Mouse (Mus musculus) MEL (cell line): ENCODE results near the gene 1700012A03Rik. TPM values are rescaled to one million over a fixed set of nuclear protein-coding genes. Genes with fewer than 3 reads are reported as not detected.

ENCODE experiments used
- DNase-seq: peaks from one replicate; pipeline ENCODE4 v3.0.0; 2011; ENCODE audit warnings: low read depth, low spot score
- H3K27ac ChIP-seq: 2 replicates; pipeline ENCODE4 v1.5.1; 2012; ENCODE audit warnings: low read depth, mild to moderate bottlenecking, control low read depth, low read length, moderate library complexity; ENCODE audit not compliant: control insufficient read depth
- H3K27me3 ChIP-seq, 2 experiments: fragments of 150-350 bp in 1 of 2; sonication (generic) in 1 of 2; 2 replicates each; pipeline ENCODE4 v1.6.1; 2012; ENCODE audit warnings: low read length in 2 of 2, mild to moderate bottlenecking in 2 of 2, improper control_type of control experiment in 1 of 2, moderate library complexity in 1 of 2; ENCODE audit not compliant: insufficient read depth in 2 of 2, control insufficient read depth in 1 of 2
- H3K36me3 ChIP-seq, 2 experiments: 2 replicates each; pipeline ENCODE4 v1.6.1; 2012 to 2014; ENCODE audit warnings: low read length in 2 of 2, improper control_type of control experiment in 1 of 2, inconsistent platforms in 1 of 2, mild to moderate bottlenecking in 1 of 2; ENCODE audit not compliant: insufficient read depth in 2 of 2, control insufficient read depth in 1 of 2
- H3K4me1 ChIP-seq, 2 experiments: fragments of 150-350 bp in 1 of 2; sonication (generic) in 1 of 2; 2 replicates each; pipeline ENCODE4 v1.6.1; 2012; ENCODE audit warnings: low read length in 2 of 2, improper control_type of control experiment in 1 of 2, mild to moderate bottlenecking in 1 of 2; ENCODE audit not compliant: insufficient read depth in 2 of 2, control insufficient read depth in 1 of 2
- H3K4me3 ChIP-seq, 2 experiments: fragments of 150-350 bp in 1 of 2; sonication (generic) in 1 of 2; 2 replicates each; pipeline ENCODE4 v1.5.1; 2012; ENCODE audit warnings: low read depth in 2 of 2, low read length in 2 of 2, mild to moderate bottlenecking in 2 of 2, moderate library complexity in 2 of 2, control low read depth in 1 of 2, improper control_type of control experiment in 1 of 2; ENCODE audit not compliant: control insufficient read depth in 1 of 2, insufficient read depth in 1 of 2
- H3K79me2 ChIP-seq: 2 replicates; pipeline ENCODE4 v1.6.1; 2012; ENCODE audit warnings: mild to moderate bottlenecking, low read length, moderate library complexity; ENCODE audit not compliant: control insufficient read depth, poor library complexity, insufficient read depth
- H3K9ac ChIP-seq: 2 replicates; pipeline ENCODE4 v1.6.1; 2012; ENCODE audit warnings: low read depth, mild to moderate bottlenecking, control low read depth, low read length, moderate library complexity; ENCODE audit not compliant: control insufficient read depth, poor library complexity, severe bottlenecking
- H3K9me3 ChIP-seq: fragments of 150-350 bp; sonication (generic); replicated peaks from 2 replicates; pipeline ENCODE4 v1.6.1; 2012; ENCODE audit warnings: mild to moderate bottlenecking, low read length, improper control_type of control experiment, moderate library complexity; ENCODE audit not compliant: insufficient read depth
- BHLHE40 ChIP-seq: IDR thresholded peaks from 2 replicates; pipeline ENCODE4 v1.6.1; 2012; ENCODE audit warnings: low read depth, mild to moderate bottlenecking, inconsistent platforms, low read length, improper control_type of control experiment, borderline replicate concordance
- CHD2 ChIP-seq: IDR thresholded peaks from 2 replicates; pipeline ENCODE4 v1.6.1; 2011; ENCODE audit warnings: low read length, improper control_type of control experiment
- CTCF ChIP-seq, 3 experiments: IDR thresholded peaks in 2 of 3; conservative IDR thresholded peaks in 1 of 3; 2 replicates each; pipeline ENCODE4 v1.5.1; 2011 to 2012; ENCODE audit warnings: low read length in 3 of 3, low read depth in 2 of 3, mild to moderate bottlenecking in 2 of 3, improper control_type of control experiment in 1 of 3, inconsistent platforms in 1 of 3, mixed read lengths in 1 of 3, moderate library complexity in 1 of 3; ENCODE audit not compliant: control insufficient read depth in 1 of 3, insufficient read depth in 1 of 3, poor library complexity in 1 of 3, severe bottlenecking in 1 of 3
- ETS1 ChIP-seq: IDR thresholded peaks from 2 replicates; pipeline ENCODE4 v1.6.1; 2012; ENCODE audit warnings: low read depth, mild to moderate bottlenecking, inconsistent platforms, low read length, improper control_type of control experiment, moderate library complexity
- GABPA ChIP-seq: IDR thresholded peaks from 2 replicates; pipeline ENCODE4 v1.6.1; 2012; ENCODE audit warnings: low read depth, mild to moderate bottlenecking, inconsistent platforms, low read length, improper control_type of control experiment, moderate library complexity
- MAX ChIP-seq: IDR thresholded peaks from 2 replicates; pipeline ENCODE4 v1.6.1; 2011; ENCODE audit warnings: low read length, improper control_type of control experiment
- MXI1 ChIP-seq: IDR thresholded peaks from 2 replicates; pipeline ENCODE4 v1.6.1; 2011; ENCODE audit warnings: mild to moderate bottlenecking, low read depth, low read length, improper control_type of control experiment
- SIN3A ChIP-seq: IDR thresholded peaks from 2 replicates; pipeline ENCODE4 v1.6.1; 2012; ENCODE audit warnings: low read length, improper control_type of control experiment, inconsistent platforms
- TCF12 ChIP-seq: IDR thresholded peaks from 2 replicates; pipeline ENCODE4 v1.6.1; 2014; ENCODE audit warnings: low read depth, mild to moderate bottlenecking, inconsistent platforms, low read length, improper control_type of control experiment, moderate library complexity
- ZKSCAN1 ChIP-seq: IDR thresholded peaks from 2 replicates; pipeline ENCODE4 v1.6.1; 2012; ENCODE audit warnings: low read depth, mild to moderate bottlenecking, inconsistent platforms, low read length, improper control_type of control experiment, moderate library complexity
- ZNF384 ChIP-seq: IDR thresholded peaks from 2 replicates; pipeline ENCODE4 v1.6.1; 2012; ENCODE audit warnings: low read depth, mild to moderate bottlenecking, inconsistent platforms, low read length, improper control_type of control experiment
- polyA plus RNA-seq, 2 experiments: library from polyadenylated mRNA; stranded (reverse) in 1 of 2; unstranded in 1 of 2; fragments of >175 nt in 1 of 2; fragments of >200 nt in 1 of 2; gene quantifications; 2 replicates each; pipeline versions ENCODE4 v1.2.1 to v1.2.4; 2012; ENCODE audit warnings: low replicate concordance in 2 of 2, low read depth in 1 of 2; ENCODE audit not compliant: insufficient read length in 2 of 2, insufficient read depth in 1 of 2, missing spikeins in 1 of 2
- total RNA-seq: library from RNA; depleted of rRNA; stranded (reverse); fragments of 300-350 nt; gene quantifications from 2 replicates; pipeline ENCODE4 v1.2.3, GENCODE M21; 2012

The 1700012A03Rik gene
- total and polyA plus RNA-seq, 3 experiments: not detected

DNA sequence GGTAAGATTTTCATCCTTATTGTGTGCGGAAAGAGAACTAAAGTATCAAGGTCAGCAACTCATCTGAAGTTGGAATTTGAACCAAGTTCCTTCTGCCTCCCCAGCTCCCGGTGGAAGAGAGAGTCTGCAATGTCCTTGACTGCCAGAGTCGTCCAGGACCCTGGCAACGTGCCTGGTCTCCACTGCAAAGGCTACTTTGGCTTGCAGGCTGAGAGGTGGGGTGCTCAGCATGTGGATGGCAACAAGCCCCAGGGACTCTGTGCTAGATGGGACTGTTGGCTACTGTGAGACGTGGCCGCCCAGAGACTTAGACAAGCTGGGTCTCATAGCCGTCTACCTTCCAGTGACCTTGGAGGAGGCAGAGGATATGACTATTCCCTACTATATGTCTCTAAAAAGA lies 33.2 kb upstream of the 1700012A03Rik start:
- no peak for DNase-seq
- no peaks in the 10 kb centered on the region for H3K4me1 ChIP-seq
- H3K36me3 ChIP-seq: no peaks in the 10 kb centered on the region
- no peak overlapping the region for H3K9ac ChIP-seq
- no peak overlapping the region for H3K4me3 ChIP-seq
- H3K79me2 ChIP-seq: no peaks in the 10 kb centered on the region
- no peak overlapping the region for H3K27ac ChIP-seq
- H3K9me3 ChIP-seq: no peaks in the 10 kb centered on the region
- TF ChIP-seq CHD2: no peak
- TF ChIP-seq, all 39 proteins: peak for 0
- H3K27me3 ChIP-seq: no peaks in the 10 kb centered on the region

DNA sequence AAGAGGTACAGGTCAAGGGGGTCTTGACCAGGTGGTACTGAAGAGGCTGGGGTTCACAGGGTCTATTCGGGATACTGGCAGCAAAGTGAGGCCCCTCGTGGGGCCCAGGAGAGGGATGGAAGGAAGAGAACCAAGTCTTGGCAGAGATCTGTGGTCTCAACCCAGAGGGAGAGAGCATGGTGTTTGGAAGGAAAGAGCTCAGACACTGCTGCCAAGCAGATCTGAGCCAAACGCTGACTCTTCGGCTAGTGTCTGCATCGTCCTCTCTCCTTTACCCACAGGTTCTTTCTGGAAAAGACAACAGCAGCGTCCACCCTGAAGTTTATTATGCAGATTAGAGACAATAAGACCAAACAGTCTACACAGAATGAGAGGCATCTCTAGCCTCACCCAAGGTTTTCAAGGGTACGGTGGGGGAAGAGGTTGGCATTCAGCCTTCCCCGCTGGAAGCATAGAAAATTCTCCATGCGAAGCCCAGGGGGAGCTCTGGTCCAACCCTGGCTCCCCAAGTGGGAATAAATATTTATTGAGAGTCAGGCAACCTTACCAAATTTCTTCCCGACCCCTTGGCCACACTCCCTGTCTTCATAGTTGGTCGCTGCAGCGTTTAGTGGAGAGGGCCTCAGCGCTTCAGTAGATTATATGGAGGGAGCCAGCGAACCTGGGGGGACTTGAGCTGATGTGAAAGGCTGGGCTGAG lies 32.5 kb upstream of the 1700012A03Rik start:
- DNase-seq: no peak
- Histone ChIP-seq H3K79me2 (no peaks in the 10 kb centered on the region), H3K27ac (no peak overlapping the region), H3K27me3 (no peaks in the 10 kb centered on the region), H3K4me3 (no peak overlapping the region), H3K4me1 (no peaks in the 10 kb centered on the region), H3K36me3 (no peaks in the 10 kb centered on the region), H3K9me3 (no peaks in the 10 kb centered on the region), H3K9ac (no peak overlapping the region)
- no peak for TF ChIP-seq SIN3A
- no peak for TF ChIP-seq MXI1

DNA sequence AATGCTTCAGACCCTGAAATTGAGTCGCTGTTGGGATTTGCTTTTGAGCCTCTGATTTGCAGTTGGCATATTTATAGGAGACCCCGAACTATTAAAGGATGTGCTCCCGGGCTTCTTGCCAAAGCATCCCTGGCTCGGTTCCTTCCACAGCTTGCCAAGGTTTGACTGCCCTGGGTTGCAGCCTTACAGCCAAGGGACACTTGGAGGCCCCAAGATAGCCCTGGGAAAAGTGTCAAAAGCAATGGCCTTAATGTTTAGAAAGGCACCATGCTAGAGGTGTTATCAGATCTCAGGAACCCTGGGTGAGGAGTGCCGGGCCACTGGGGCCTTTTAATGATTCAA lies 32.0 kb upstream of the 1700012A03Rik start:
- Histone ChIP-seq H3K4me3 (no peak overlapping the region), H3K27me3 (no peaks in the 10 kb centered on the region), H3K9ac (no peak overlapping the region), H3K27ac (no peak overlapping the region), H3K4me1 (no peaks in the 10 kb centered on the region), H3K79me2 (no peaks in the 10 kb centered on the region), H3K36me3 (no peaks in the 10 kb centered on the region), H3K9me3 (no peaks in the 10 kb centered on the region)
- DNase-seq: no peak
- no peak for TF ChIP-seq ETS1
- TF ChIP-seq ZNF384: no peak
- no peak for TF ChIP-seq ZKSCAN1
- no peak for TF ChIP-seq TCF12
- TF ChIP-seq BHLHE40: no peak
- TF ChIP-seq CTCF (IDR thresholded peaks at IDR 0.05 in 2 of 3, conservative IDR thresholded peaks at IDR 0.05 in 1 of 3; ENCODE audit: control insufficient read depth in 1 of 3, insufficient read depth in 1 of 3, low read depth in 2 of 3, low read length in 3 of 3, poor library complexity in 1 of 3, severe bottlenecking in 1 of 3): no peak
- no peak for TF ChIP-seq MAX
- no peak for TF ChIP-seq GABPA
